Mouse (Mus musculus) forebrain, embryonic 12.5 days (tissue): ENCODE results near the gene Efcab3. TPM values are rescaled to one million over a fixed set of nuclear protein-coding genes. Genes with fewer than 3 reads are reported as not detected.
A peak's percentile ranks its signal among the peaks of the same experiment; 100 is the strongest.
"Not testable (repeated sequence)": the region's sequence is repeated elsewhere in the genome, so short reads cannot be mapped to it uniquely, and the experiment has no call there.

Source experiments
- ATAC-seq: fragments of 200-750 bp; cut with Nextera tagmentation; 2 replicates; pipeline ENCODE4 v1.8.0; 2017; ENCODE audit warnings: moderate TSS enrichment; ENCODE audit not compliant: low FRiP score
- H3K27ac ChIP-seq: fragments of 300-500 bp; sonication (generic); 2 replicates; pipeline ENCODE4 v1.5.1; 2016; ENCODE audit warnings: mild to moderate bottlenecking
- H3K27me3 ChIP-seq: fragments of 300-500 bp; sonication (generic); 2 replicates; pipeline ENCODE4 v1.6.1; 2016; ENCODE audit warnings: mild to moderate bottlenecking
- H3K36me3 ChIP-seq: fragments of 300-500 bp; sonication (generic); replicated peaks from 2 replicates; pipeline ENCODE4 v1.6.1; 2016; ENCODE audit warnings: mild to moderate bottlenecking
- H3K4me1 ChIP-seq: fragments of 300-500 bp; sonication (generic); 2 replicates; pipeline ENCODE4 v1.6.1; 2016
- H3K4me2 ChIP-seq: fragments of 300-500 bp; sonication (generic); 2 replicates; pipeline ENCODE4 v1.6.1; 2016; ENCODE audit warnings: mild to moderate bottlenecking, moderate library complexity
- H3K4me3 ChIP-seq: fragments of 300-500 bp; sonication (generic); replicated peaks from 2 replicates; pipeline ENCODE4 v1.5.1; 2016; ENCODE audit warnings: mild to moderate bottlenecking
- H3K9ac ChIP-seq: fragments of 300-500 bp; sonication (generic); 2 replicates; pipeline ENCODE4 v1.6.1; 2016; ENCODE audit warnings: mild to moderate bottlenecking
- H3K9me3 ChIP-seq: fragments of 300-500 bp; sonication (generic); 2 replicates; pipeline ENCODE4 v1.6.1; 2016
- WGBS: fragments of 180-500 bp; shearing (Covaris S2); methylation state at CpG from one replicate; pipeline ENCODE4 v1.1.7; 2016; 5-methylcytosine and 5-hydroxymethylcytosine counted together
- polyA plus RNA-seq: library from polyadenylated mRNA; unstranded; fragments of >200 nt; fragmentation: Nextera tagmentation; extraction: Ambion mirVana; gene quantifications from 2 replicates; pipeline ENCODE4 v1.2.1, GENCODE M21; 2016

The Efcab3 gene
- polyA plus RNA-seq, 1 experiment from 2014 or later: not detected

- 0 out of 2 replicates have a peak, but pooled peaks cover 3% of the 10 kb centered on the region for H3K27me3 ChIP-seq
- H3K9me3 ChIP-seq: no peaks in the 10 kb centered on the region
- H3K9ac ChIP-seq: peak within 1 kb of the TSS; percentile 72
- peaks cover 11% of the 10 kb centered on the region for H3K4me1 ChIP-seq
- H3K36me3 ChIP-seq: peaks cover 18% of the 10 kb centered on the region
- H3K27ac ChIP-seq: peak within 1 kb of the TSS; percentile 83
- H3K4me3 ChIP-seq: peak within 1 kb of the TSS; percentile 92
- ATAC-seq: peak; percentile 91
- WGBS: 1% methylated on average over 30 of the region's 38 CpGs
- H3K4me2 ChIP-seq: peak within 1 kb of the TSS; percentile 86
Measured at GRCm38 (mm10) chr11:105125735-105126519, 62.5 kb downstream of the Efcab3 start, which contains the start of gene Mettl2. Mettl2 (plus strand) TSS chr11:105126425.

DNA sequence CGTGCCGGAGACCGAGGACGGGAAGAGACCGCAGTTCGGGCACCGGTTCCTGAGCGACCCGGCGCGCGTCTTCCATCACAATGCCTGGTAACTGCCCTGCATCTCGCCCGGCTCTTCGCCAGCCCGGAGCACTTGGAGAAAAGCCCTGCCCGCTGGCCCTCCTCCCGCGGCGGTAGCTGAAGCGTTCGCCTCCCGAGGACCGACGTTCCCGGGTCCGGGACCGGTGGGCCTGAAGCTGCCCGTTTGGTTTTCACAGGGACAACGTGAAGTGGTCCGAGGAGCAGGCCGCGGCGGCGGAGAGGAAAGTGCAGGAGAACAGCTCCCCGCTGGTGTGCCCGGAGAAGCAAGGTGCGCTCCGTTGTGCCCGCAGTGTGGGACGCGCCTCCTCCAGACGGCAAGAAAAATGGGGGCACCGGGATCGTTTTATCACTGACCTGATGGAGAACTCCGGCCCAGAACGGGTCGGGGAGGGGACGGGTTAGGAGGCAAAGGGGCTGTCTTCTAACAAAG is 63.2 kb downstream of the Efcab3 start:
- peak overlapping the region; percentile 92 for H3K4me3 ChIP-seq
- H3K9ac ChIP-seq: peak overlapping the region; percentile 72
- H3K4me2 ChIP-seq: peak overlapping the region; percentile 86
- WGBS: under 1% methylated on average over 49 of the region's 49 CpGs
- H3K27ac ChIP-seq: no peak overlapping the region
- no peak; the same call in 1 of the 2 replicates for ATAC-seq
- H3K9me3 ChIP-seq: no peaks in the 10 kb centered on the region
- 0 out of 2 replicates have a peak, but pooled peaks cover 3% of the 10 kb centered on the region for H3K27me3 ChIP-seq
- peaks cover 11% of the 10 kb centered on the region for H3K4me1 ChIP-seq
- peaks cover 25% of the 10 kb centered on the region for H3K36me3 ChIP-seq

DNA sequence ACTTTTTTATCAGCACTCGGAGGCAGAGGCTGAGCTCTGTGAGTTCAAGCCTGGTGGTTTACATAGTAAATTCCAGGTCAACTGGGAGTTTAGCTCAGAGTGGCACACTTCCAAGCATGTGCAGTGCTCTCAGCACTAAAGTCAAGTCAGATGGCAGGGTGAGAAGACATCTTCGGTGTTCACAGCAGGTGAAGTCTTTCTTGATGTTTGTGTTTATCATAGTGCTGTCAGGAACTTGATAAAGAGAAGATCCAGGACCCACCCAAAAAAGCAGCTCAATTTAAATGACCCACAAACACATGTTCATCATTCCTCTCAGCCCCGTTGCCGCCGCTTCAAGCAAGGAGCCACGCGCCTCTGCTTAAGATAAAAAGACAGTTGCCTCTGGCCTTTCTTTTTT is 72.3 kb downstream of the Efcab3 start:
- no peaks in the 10 kb centered on the region for H3K4me1 ChIP-seq
- H3K36me3 ChIP-seq: peaks cover 95% of the 10 kb centered on the region
- ATAC-seq: no peak
- no peak overlapping the region for H3K4me2 ChIP-seq
- no peaks in the 10 kb centered on the region for H3K9me3 ChIP-seq
- H3K4me3 ChIP-seq: no peak overlapping the region
- no peak overlapping the region for H3K9ac ChIP-seq
- no peak overlapping the region for H3K27ac ChIP-seq
- H3K27me3 ChIP-seq: no peaks in the 10 kb centered on the region
- 92% methylated on average over 7 of the region's 7 CpGs for WGBS

- peaks cover 86% of the 10 kb centered on the region for H3K36me3 ChIP-seq
- WGBS: 93% methylated on average over 2 of the region's 2 CpGs
Measured at GRCm38 (mm10) chr11:105137255-105137654, 73.9 kb downstream of the Efcab3 start.

GRCm38 (mm10) chr11:105140512-105140911 is 77.1 kb downstream of the Efcab3 start:
- 97% methylated on average over 7 of the region's 8 CpGs for WGBS
- H3K36me3 ChIP-seq: peaks cover 54% of the 10 kb centered on the region

More at GRCm38 (mm10) chr11:105137255-105137654, 73.9 kb downstream of the Efcab3 start:
- H3K4me3 ChIP-seq, ATAC-seq, H3K4me2 ChIP-seq, H3K4me1 ChIP-seq, H3K27me3 ChIP-seq, H3K9me3 ChIP-seq, H3K9ac ChIP-seq, H3K27ac ChIP-seq: not testable (repeated sequence)

DNA sequence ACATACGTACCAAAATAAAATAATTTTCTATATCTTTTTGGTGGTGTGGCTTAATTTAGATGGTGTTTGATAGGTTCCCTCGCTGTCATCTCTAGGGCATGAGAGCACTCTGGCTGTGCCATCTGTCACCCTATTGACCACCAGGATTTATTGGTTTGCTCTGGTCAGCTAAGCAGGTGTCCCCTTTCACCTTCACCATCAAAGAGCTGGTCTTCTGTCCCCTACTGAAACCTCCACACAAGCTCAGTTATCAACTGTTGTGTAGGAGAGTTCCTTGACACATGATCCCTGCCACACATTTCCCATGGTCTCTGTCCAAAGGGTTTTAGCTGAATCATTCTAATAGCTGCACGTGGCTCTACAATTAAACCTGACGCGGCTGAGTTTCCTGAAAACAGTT is 77.7 kb downstream of the Efcab3 start:
- 95% methylated on average over 5 of the region's 5 CpGs for WGBS

More at GRCm38 (mm10) chr11:105140512-105140911, 77.1 kb downstream of the Efcab3 start:
- H3K27me3 ChIP-seq, H3K9me3 ChIP-seq, ATAC-seq, H3K4me3 ChIP-seq, H3K4me1 ChIP-seq, H3K27ac ChIP-seq, H3K4me2 ChIP-seq, H3K9ac ChIP-seq: not testable (repeated sequence)

GRCm38 (mm10) chr11:105143564-105143963 is 80.2 kb downstream of the Efcab3 start:
- H3K9me3 ChIP-seq: no peaks in the 10 kb centered on the region
- H3K9ac ChIP-seq: no peak overlapping the region
- no peak overlapping the region for H3K4me3 ChIP-seq
- no peak overlapping the region for H3K4me2 ChIP-seq
- H3K27ac ChIP-seq: no peak overlapping the region
- H3K36me3 ChIP-seq: peaks cover 24% of the 10 kb centered on the region
- no peaks in the 10 kb centered on the region for H3K27me3 ChIP-seq
- no peak for ATAC-seq
- no peaks in the 10 kb centered on the region for H3K4me1 ChIP-seq

More for the DNA sequence above, 77.7 kb downstream of the Efcab3 start:
- Histone ChIP-seq H3K27ac (no peak overlapping the region), H3K4me3 (no peak overlapping the region), H3K36me3 (peaks cover 48% of the 10 kb centered on the region), H3K27me3 (no peaks in the 10 kb centered on the region), H3K9me3 (no peaks in the 10 kb centered on the region), H3K4me1 (no peaks in the 10 kb centered on the region), H3K9ac (no peak overlapping the region), H3K4me2 (no peak overlapping the region)
- ATAC-seq: no peak

DNA sequence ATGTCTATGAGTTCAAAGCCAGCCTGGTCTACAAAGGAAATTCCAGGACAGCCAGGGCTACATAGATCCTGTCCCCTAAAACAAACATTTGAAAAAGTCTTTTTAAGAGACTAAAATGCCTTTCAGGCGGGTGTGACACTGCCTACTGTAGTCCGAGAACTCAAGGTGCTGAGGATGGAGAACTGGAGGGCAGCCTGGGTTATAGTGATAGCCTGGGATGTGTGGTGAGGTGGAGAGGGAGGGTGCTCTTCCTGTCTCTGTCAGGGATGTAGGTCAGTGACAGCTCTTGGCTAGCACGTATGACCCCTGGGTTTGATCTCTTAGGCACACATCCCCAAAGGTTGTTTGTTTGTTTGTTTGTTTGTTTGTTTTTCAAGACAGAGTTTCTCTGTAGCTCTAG is 80.7 kb downstream of the Efcab3 start:
- Histone ChIP-seq H3K9ac (no peak overlapping the region), H3K4me1 (no peaks in the 10 kb centered on the region), H3K4me2 (no peak overlapping the region), H3K36me3 (peaks cover 20% of the 10 kb centered on the region), H3K27ac (no peak overlapping the region), H3K9me3 (no peaks in the 10 kb centered on the region), H3K4me3 (no peak overlapping the region), H3K27me3 (no peaks in the 10 kb centered on the region)
- 87% methylated on average over 3 of the region's 3 CpGs for WGBS
- no peak for ATAC-seq

GRCm38 (mm10) chr11:105144508-105145210 is 81.3 kb downstream of the Efcab3 start:
- Histone ChIP-seq H3K4me2 (no peak overlapping the region), H3K9me3 (no peaks in the 10 kb centered on the region), H3K36me3 (peaks cover 14% of the 10 kb centered on the region), H3K9ac (no peak overlapping the region), H3K4me1 (no peaks in the 10 kb centered on the region), H3K27me3 (no peaks in the 10 kb centered on the region), H3K4me3 (no peak overlapping the region), H3K27ac (no peak overlapping the region)
- 85% methylated on average over 11 of the region's 11 CpGs for WGBS
- ATAC-seq: no peak

- no peak for ATAC-seq
- 93% methylated on average over 10 of the region's 10 CpGs for WGBS
- no peak overlapping the region; the same call in 1 of the 2 replicates for H3K9ac ChIP-seq
- H3K36me3 ChIP-seq: peaks cover 9% of the 10 kb centered on the region
- no peak overlapping the region for H3K4me3 ChIP-seq
- H3K4me1 ChIP-seq: no peaks in the 10 kb centered on the region
- no peaks in the 10 kb centered on the region for H3K27me3 ChIP-seq
- no peak overlapping the region for H3K4me2 ChIP-seq
- no peaks in the 10 kb centered on the region for H3K9me3 ChIP-seq
- H3K27ac ChIP-seq: no peak overlapping the region
Measured at GRCm38 (mm10) chr11:105145211-105145610, 81.8 kb downstream of the Efcab3 start.

GRCm38 (mm10) chr11:105146593-105146992 is 83.2 kb downstream of the Efcab3 start, which contains the start of gene Gm10842:
Gm10842 (plus strand) TSS chr11:105146893.
- Histone ChIP-seq H3K36me3 (no peaks in the 10 kb centered on the region), H3K27me3 (no peaks in the 10 kb centered on the region), H3K4me1 (peaks cover 6% of the 10 kb centered on the region; the same call in 1 of the 2 replicates), H3K4me2 (no peak within 1 kb of the TSS), H3K9me3 (no peaks in the 10 kb centered on the region), H3K27ac (no peak within 1 kb of the TSS), H3K9ac (no peak within 1 kb of the TSS), H3K4me3 (no peak within 1 kb of the TSS)
- no peak for ATAC-seq
- 74% methylated on average over 3 of the region's 3 CpGs for WGBS

DNA sequence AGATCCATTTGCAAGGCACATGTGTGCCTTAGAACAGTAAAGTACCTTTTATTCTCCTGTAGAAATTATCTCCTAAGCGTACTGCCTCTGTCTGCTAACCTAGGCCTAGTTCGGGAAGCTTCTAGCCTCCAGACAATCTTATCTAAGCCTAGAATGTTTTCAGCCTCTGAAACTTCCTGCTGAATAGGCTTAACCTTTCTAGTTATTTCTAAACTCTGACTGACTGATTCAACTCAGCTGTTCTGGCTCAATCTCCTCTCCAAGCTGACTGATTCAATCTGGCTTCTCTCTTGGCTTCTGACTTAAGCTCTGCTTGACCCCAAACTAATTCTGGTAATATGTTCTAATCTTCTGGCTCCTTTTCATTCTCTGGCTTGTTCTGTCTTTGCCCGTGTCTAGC is 86.0 kb downstream of the Efcab3 start:
- no peaks in the 10 kb centered on the region for H3K9me3 ChIP-seq
- H3K4me1 ChIP-seq: peaks cover 15% of the 10 kb centered on the region
- H3K4me3 ChIP-seq: no peak overlapping the region
- no peak for ATAC-seq
- 85% methylated on average over 3 of the region's 3 CpGs for WGBS
- H3K9ac ChIP-seq: no peak overlapping the region
- no peaks in the 10 kb centered on the region for H3K27me3 ChIP-seq
- H3K27ac ChIP-seq: no peak overlapping the region
- no peak overlapping the region for H3K4me2 ChIP-seq
- H3K36me3 ChIP-seq: no peaks in the 10 kb centered on the region
